Mouse (Mus musculus): Measurements from ENCODE around the gene Ccdc116.

DNA sequence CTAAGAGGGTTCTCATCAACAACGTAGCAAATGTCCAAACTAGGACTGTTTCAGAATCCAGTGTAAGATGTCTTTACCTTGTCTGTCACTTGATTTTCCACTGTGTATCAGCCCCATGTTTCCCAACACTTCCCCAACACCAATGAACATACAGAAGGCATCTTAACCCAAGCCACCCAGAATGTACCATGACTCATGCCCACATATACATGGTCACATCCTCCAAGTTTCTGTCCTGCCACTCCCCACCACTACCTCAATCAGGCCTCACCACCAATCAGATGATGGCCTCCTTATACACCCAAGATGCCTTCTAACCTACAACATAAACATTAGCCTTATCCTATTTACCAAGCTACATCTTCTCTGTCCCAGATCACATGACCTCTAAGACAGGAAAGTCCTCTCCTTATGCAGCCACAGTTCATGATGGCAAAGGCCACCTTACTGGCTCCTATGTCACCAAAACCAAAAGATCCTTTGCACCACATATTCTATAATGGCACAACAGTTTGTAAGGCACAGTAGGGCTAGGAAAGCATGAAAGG is 30.7 kb upstream of the Ccdc116 start:
- TF ChIP-seq CTCF (conservative IDR thresholded peaks at IDR 0.05; ENCODE audit: insufficient read depth, insufficient read length, low read depth, low read length) (no peak), POLR2A (IDR thresholded peaks at IDR 0.05; ENCODE audit: low read depth, low read length) (no peak)

Measured in kidney, adult 2 months (tissue).